Mouse (Mus musculus) myocyte (in vitro differentiated cells): ENCODE data around the gene Secisbp2l.

Experiments used
- MAX ChIP-seq: IDR thresholded peaks from one replicate; pipeline ENCODE4 v1.6.1; 2011; ENCODE audit warnings: low read depth, mild to moderate bottlenecking, control low read depth
- MYOG ChIP-seq, 3 experiments: IDR thresholded peaks; one replicate each; pipeline ENCODE4 v1.6.1; 2011; ENCODE audit warnings: control low read depth in 2 of 3, low read depth in 2 of 3, mild to moderate bottlenecking in 2 of 3; ENCODE audit not compliant: insufficient read length in 2 of 3, control insufficient read depth in 1 of 3, insufficient read depth in 1 of 3
- POLR2A ChIP-seq: IDR thresholded peaks from one replicate; pipeline ENCODE4 v1.6.1; 2011; ENCODE audit warnings: low read depth, mild to moderate bottlenecking, control low read depth, moderate library complexity; ENCODE audit not compliant: insufficient read length
- SRF ChIP-seq: IDR thresholded peaks from one replicate; pipeline ENCODE4 v1.6.1; 2011; ENCODE audit warnings: low read depth; ENCODE audit not compliant: control insufficient read depth, insufficient read length
- USF1 ChIP-seq: IDR thresholded peaks from one replicate; pipeline ENCODE4 v1.6.1; 2011; ENCODE audit warnings: low read depth, mild to moderate bottlenecking, control low read depth, moderate library complexity

DNA sequence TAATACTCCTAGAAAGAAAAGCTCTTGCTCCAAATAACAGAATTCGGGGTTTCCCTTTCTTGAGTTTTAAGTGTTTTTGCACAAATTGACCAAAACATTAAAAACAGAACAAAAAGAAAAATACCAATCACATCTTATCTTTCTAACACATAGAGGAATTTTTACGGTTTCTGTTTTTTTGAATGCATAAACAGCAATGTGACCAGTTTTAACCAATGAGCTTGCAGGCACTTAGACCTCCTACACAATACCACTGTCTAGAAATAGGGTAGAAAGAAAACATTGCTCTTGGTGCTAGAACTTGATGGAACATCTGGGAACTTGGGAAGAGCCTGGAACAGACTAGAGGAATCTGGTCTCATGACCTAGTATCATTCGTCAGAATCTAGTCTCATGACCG is 7.6 kb upstream of the Secisbp2l start:
- no peak for TF ChIP-seq POLR2A
- no peak for TF ChIP-seq SRF
- peak; percentile 7 for TF ChIP-seq USF1
- no peak for TF ChIP-seq MAX
- TF ChIP-seq MYOG (IDR thresholded peaks at IDR 0.05; ENCODE audit: control insufficient read depth in 1 of 3, insufficient read depth in 1 of 3, insufficient read length in 2 of 3, low read depth in 2 of 3): no peak
